Mouse (Mus musculus) heart, adult 2 months (tissue): Measurements from ENCODE around the gene Hmx3. TPM values are rescaled to one million over a fixed set of nuclear protein-coding genes. Genes with fewer than 3 reads are reported as not detected.

ENCODE experiments used
- DNase-seq, 2 experiments: peaks; one replicate each; pipeline ENCODE4 v3.0.0; 2021
- H3K27ac ChIP-seq: fragments of 200-600 bp; 2 replicates; pipeline ENCODE4 v1.8.1; 2022
- H3K27me3 ChIP-seq: fragments of 200-500 bp; 2 replicates; pipeline ENCODE4 v1.6.1; 2012; ENCODE audit warnings: mild to moderate bottlenecking, low read length, inconsistent platforms, mixed read lengths; ENCODE audit not compliant: control insufficient read depth, insufficient read depth
- H3K36me3 ChIP-seq: fragments of 200-500 bp; 2 replicates; pipeline ENCODE4 v1.6.1; 2012; ENCODE audit warnings: low read length, inconsistent platforms; ENCODE audit not compliant: control insufficient read depth, insufficient read depth
- H3K4me1 ChIP-seq: fragments of 200-500 bp; 2 replicates; pipeline ENCODE4 v1.6.1; 2011; ENCODE audit warnings: low read length; ENCODE audit not compliant: control insufficient read depth, insufficient read depth
- H3K4me3 ChIP-seq: fragments of 200-600 bp; 2 replicates; pipeline ENCODE4 v1.8.1; 2022
- H3K79me2 ChIP-seq: fragments of 200-500 bp; replicated peaks from 2 replicates; pipeline ENCODE4 v1.6.1; 2012; ENCODE audit warnings: mild to moderate bottlenecking, inconsistent platforms, low read length, moderate library complexity, mixed read lengths; ENCODE audit not compliant: control insufficient read depth, insufficient read depth
- H3K9ac ChIP-seq: fragments of 200-500 bp; 2 replicates; pipeline ENCODE4 v1.6.1; 2012; ENCODE audit warnings: low read depth, mild to moderate bottlenecking, control low read depth, inconsistent platforms, low read length, mixed read lengths
- CTCF ChIP-seq: fragments of 200-600 bp; IDR thresholded peaks from 2 replicates; pipeline ENCODE4 v1.8.1; 2022; ENCODE audit warnings: antibody characterized with exemption, mild to moderate bottlenecking, moderate library complexity
- EP300 ChIP-seq: fragments of 200-500 bp; IDR thresholded peaks from 2 replicates; pipeline ENCODE4 v1.6.1; 2011; ENCODE audit warnings: low read depth, low read length, control low read depth; ENCODE audit not compliant: insufficient read depth
- POLR2A ChIP-seq: fragments of 200-500 bp; IDR thresholded peaks from 2 replicates; pipeline ENCODE4 v1.6.1; 2011; ENCODE audit warnings: mild to moderate bottlenecking, low read depth, low read length, control low read depth; ENCODE audit not compliant: insufficient read depth
- WGBS: fragments of 180-500 bp; shearing (Covaris S2); methylation state at CpG from one replicate; pipeline ENCODE4 v1.1.7; 2018; 5-methylcytosine and 5-hydroxymethylcytosine counted together
- intact Hi-C: fragments of 180-260 bp; cut with DNase I; formaldehyde crosslinking; loops from one replicate; pipeline ENCODE4 v1.15.1; 2025
- polyA plus RNA-seq: library from polyadenylated mRNA; depleted of rRNA; stranded (reverse); fragments of >200 nt; gene quantifications from 2 replicates; pipeline ENCODE4 v1.2.3, GENCODE M21; 2012; rRNA removed
- total RNA-seq, 2 experiments: library from RNA; stranded (reverse); gene quantifications; 2 replicates each; pipeline ENCODE4 v1.2.3; 2021

The Hmx3 gene
- total and polyA plus RNA-seq, 3 experiments = not detected

GRCm38 (mm10) chr7:131559986-131560696 is 17.5 kb downstream of the Hmx3 start, which contains the start of gene Bub3:
Gene Bub3, plus strand, starts transcription at chr7:131560222.
- under 1% methylated on average over 47 of the region's 51 CpGs for WGBS

GRCm38 (mm10) chr7:131560697-131561042 is 18.0 kb downstream of the Hmx3 start:
- peak overlapping the region; percentile 91 for H3K4me3 ChIP-seq
- peaks cover 3% of the 10 kb centered on the region; the same call in 1 of the 2 replicates for H3K79me2 ChIP-seq
- H3K27ac ChIP-seq = peak overlapping the region; percentile 98
- H3K9ac ChIP-seq = peak overlapping the region; percentile 89
- peaks cover 11% of the 10 kb centered on the region for H3K27me3 ChIP-seq
- no peak for DNase-seq
- under 1% methylated on average over 14 of the region's 14 CpGs for WGBS
- intact Hi-C loops = loop anchor here (2.0 to 5.0 kb wide), 3 partner anchors 148 to 693 kb away; partner anchors contain the start of genes 2310057M21Rik, Acadsb, Ikzf5 and Plekha1
- peaks cover 8% of the 10 kb centered on the region for H3K36me3 ChIP-seq
- H3K4me1 ChIP-seq = peaks cover 1% of the 10 kb centered on the region
- no peak for TF ChIP-seq CTCF
- no peak for TF ChIP-seq EP300
- no peak for TF ChIP-seq POLR2A

More at GRCm38 (mm10) chr7:131559986-131560696, 17.5 kb downstream of the Hmx3 start, which contains the start of gene Bub3:
- Histone ChIP-seq H3K4me3 (peak within 1 kb of the TSS; percentile 91), H3K79me2 (peaks cover 3% of the 10 kb centered on the region; the same call in 1 of the 2 replicates), H3K27ac (peak within 1 kb of the TSS; percentile 98), H3K36me3 (peaks cover 8% of the 10 kb centered on the region), H3K27me3 (peaks cover 16% of the 10 kb centered on the region), H3K4me1 (peaks cover 4% of the 10 kb centered on the region), H3K9ac (peak within 1 kb of the TSS; percentile 89)
- peak; percentile 90 to 94 for DNase-seq
- no peak for TF ChIP-seq CTCF
- TF ChIP-seq POLR2A = peak; percentile 95
- intact Hi-C loops = loop anchor here (2.0 to 5.0 kb wide), 3 partner anchors 148 to 693 kb away; partner anchors contain the start of genes 2310057M21Rik, Acadsb, Ikzf5 and Plekha1

- Histone ChIP-seq H3K36me3 (no peaks in the 10 kb centered on the region), H3K27me3 (no peaks in the 10 kb centered on the region), H3K4me3 (no peak overlapping the region), H3K4me1 (no peaks in the 10 kb centered on the region), H3K9ac (no peak overlapping the region), H3K79me2 (no peaks in the 10 kb centered on the region), H3K27ac (no peak overlapping the region)
- 75% methylated on average over 6 of the region's 6 CpGs for WGBS
- DNase-seq = no peak
- intact Hi-C loops = no loop called here
- TF ChIP-seq EP300 (no peak), POLR2A (no peak), CTCF (no peak)
These were observed 32.6 kb downstream of the Hmx3 start for GRCm38 (mm10) chr7:131575246-131575645.

GRCm38 (mm10) chr7:131582178-131582577 is 39.5 kb downstream of the Hmx3 start:
- Histone ChIP-seq H3K27me3 (no peaks in the 10 kb centered on the region), H3K27ac (no peak overlapping the region), H3K79me2 (no peaks in the 10 kb centered on the region), H3K4me1 (no peaks in the 10 kb centered on the region), H3K36me3 (no peaks in the 10 kb centered on the region), H3K4me3 (no peak overlapping the region), H3K9ac (no peak overlapping the region)
- TF ChIP-seq CTCF (no peak), EP300 (no peak), POLR2A (no peak)
- DNase-seq = no peak
- intact Hi-C loops = no loop called here
- 38% methylated on average over 9 of the region's 9 CpGs for WGBS

- WGBS = 88% methylated on average over 5 of the region's 5 CpGs
- H3K36me3 ChIP-seq = no peaks in the 10 kb centered on the region
- H3K9ac ChIP-seq = no peak overlapping the region
- H3K27me3 ChIP-seq = no peaks in the 10 kb centered on the region
- no peak overlapping the region for H3K27ac ChIP-seq
- intact Hi-C loops = no loop called here
- H3K79me2 ChIP-seq = no peaks in the 10 kb centered on the region
- DNase-seq = no peak
- no peak for TF ChIP-seq CTCF
- TF ChIP-seq POLR2A = no peak
- TF ChIP-seq EP300 = no peak
- H3K4me3 ChIP-seq = no peak overlapping the region
- no peaks in the 10 kb centered on the region for H3K4me1 ChIP-seq
These were observed 42.9 kb downstream of the Hmx3 start for GRCm38 (mm10) chr7:131585551-131585950.

Other genes with a start within 250 kb of the Hmx3 start
- under 1 TPM; 0.21 to 0.32 TPM for gene Cuzd1, start 220.6 kb upstream of the Hmx3 start, total RNA-seq
- 0.64 and 0.79 TPM in 2 replicates for gene Cuzd1, start 220.6 kb upstream of the Hmx3 start, polyA plus RNA-seq
- not detected for gene Fam24b, start 213.4 kb upstream of the Hmx3 start, total RNA-seq
- gene Fam24b, start 213.4 kb upstream of the Hmx3 start, polyA plus RNA-seq = not detected in 2 replicates
- gene Fam24a, start 209.0 kb upstream of the Hmx3 start, total RNA-seq = not detected
- gene Fam24a, start 209.0 kb upstream of the Hmx3 start, polyA plus RNA-seq = not detected in 2 replicates
- 10 to 100 TPM in 1 of 2 experiments, 1 to 10 TPM in 1; 9.7 to 17.1 TPM for gene 2310057M21Rik, start 180.1 kb upstream of the Hmx3 start, total RNA-seq
- gene 2310057M21Rik, start 180.1 kb upstream of the Hmx3 start, polyA plus RNA-seq = 6.2 and 8.1 TPM in 2 replicates
- 10 to 100 TPM; 35.0 to 43.4 TPM for gene Pstk, start 171.7 kb upstream of the Hmx3 start, total RNA-seq
- gene Pstk, start 171.7 kb upstream of the Hmx3 start, polyA plus RNA-seq = 59.5 and 61.9 TPM in 2 replicates
- gene Ikzf5, start 132.3 kb upstream of the Hmx3 start, total RNA-seq = 10 to 100 TPM; 33.5 to 39.5 TPM
- gene Ikzf5, start 132.3 kb upstream of the Hmx3 start, polyA plus RNA-seq = 9.9 and 17.0 TPM in 2 replicates
- 100 to 1,000 TPM; 233 to 264 TPM for gene Acadsb, start 132.3 kb upstream of the Hmx3 start, total RNA-seq
- gene Acadsb, start 132.3 kb upstream of the Hmx3 start, polyA plus RNA-seq = 22.7 and 67.6 TPM in 2 replicates
- gene Hmx2, start 5.9 kb downstream of the Hmx3 start, total RNA-seq = not detected
- gene Hmx2, start 5.9 kb downstream of the Hmx3 start, polyA plus RNA-seq = not detected in 2 replicates
- 10 to 100 TPM; 25.0 to 29.8 TPM for gene Bub3, start 17.4 kb downstream of the Hmx3 start, total RNA-seq
- gene Bub3, start 17.4 kb downstream of the Hmx3 start, polyA plus RNA-seq = 34.5 and 57.8 TPM in 2 replicates